Mouse (Mus musculus): ENCODE results near the gene Rftn1. TPM values are rescaled to one million over a fixed set of nuclear protein-coding genes. Genes with fewer than 3 reads are reported as not detected.

Gene Rftn1
- total and polyA plus RNA-seq, 3 experiments, result 52.5 to 80.6 (median 60.5) TPM

- TF ChIP-seq ELF1 (IDR thresholded peaks at IDR 0.05; ENCODE audit: low read depth, low read length), result no peak
- TF ChIP-seq ZKSCAN1 (IDR thresholded peaks at IDR 0.05; ENCODE audit: borderline replicate concordance, low read depth, low read length), result no peak
- TF ChIP-seq ETS1 (conservative IDR thresholded peaks at IDR 0.05; ENCODE audit: low read depth, low read length), result no peak
- H3K79me2 ChIP-seq (replicated peaks; ENCODE audit: control insufficient read depth, extremely low read depth, insufficient read depth, poor library complexity, severe bottlenecking), result no peaks in the 10 kb centered on the region
- peaks cover 0 to 13% of the 10 kb centered on the region in 2 experiments; a peak in 1 of 4 replicates for H3K4me1 ChIP-seq (ENCODE audit: control insufficient read depth in 1 of 2, insufficient read depth in 2 of 2)
- H3K4me2 ChIP-seq (ENCODE audit: insufficient read depth, low read depth, poor library complexity, severe bottlenecking), result no peak overlapping the region
- H3K27ac ChIP-seq (ENCODE audit: insufficient read depth, low read depth), result no peak overlapping the region
- dilution Hi-C loops (cut with MboI; ENCODE audit: extremely low pct_ligation_motif_present, extremely low pct_unique_long_range_greater_than_20kb, low sequenced_read_pairs), result no loop called here
- no peak overlapping the region for H3K9ac ChIP-seq (ENCODE audit: insufficient read depth, low read depth)
- no peak overlapping the region for H3K4me3 ChIP-seq (replicated peaks in 1 of 3; ENCODE audit: low read depth in 2 of 3, low read length in 2 of 3, poor library complexity in 1 of 3)
- H3K27me3 ChIP-seq (replicated peaks), result no peaks in the 10 kb centered on the region
- in situ Hi-C loops (cut with MboI; ENCODE audit: low pct_ligation_motif_present, low pct_unique_long_range_greater_than_20kb, low sequenced_read_pairs), result no loop called here
- peaks cover 7% of the 10 kb centered on the region for H3K9me3 ChIP-seq (replicated peaks; ENCODE audit: low read length)
- DNase-seq (ENCODE audit: extremely low read depth), result no peak
- peaks cover 41 to 86% of the 10 kb centered on the region in 2 experiments for H3K36me3 ChIP-seq (replicated peaks in 1 of 2; ENCODE audit: control insufficient read depth in 1 of 2, insufficient read depth in 1 of 2, low read length in 1 of 2)
Measured at GRCm38 (mm10) chr17:50033698-50034097, 156.8 kb downstream of the Rftn1 start.

- dilution Hi-C loops (cut with MboI; ENCODE audit: extremely low pct_ligation_motif_present, extremely low pct_unique_long_range_greater_than_20kb, low sequenced_read_pairs), result no loop called here
- H3K36me3 ChIP-seq (replicated peaks in 1 of 2; ENCODE audit: control insufficient read depth in 1 of 2, insufficient read depth in 1 of 2, low read length in 1 of 2), result peaks cover 36 to 81% of the 10 kb centered on the region in 2 experiments
- H3K27ac ChIP-seq (ENCODE audit: insufficient read depth, low read depth), result no peak overlapping the region
- H3K4me1 ChIP-seq (ENCODE audit: control insufficient read depth in 1 of 2, insufficient read depth in 2 of 2), result peaks cover under 1 to 27% of the 10 kb centered on the region in 2 experiments; a peak in 2 of 4 replicates
- no peaks in the 10 kb centered on the region for H3K79me2 ChIP-seq (replicated peaks; ENCODE audit: control insufficient read depth, extremely low read depth, insufficient read depth, poor library complexity, severe bottlenecking)
- H3K9ac ChIP-seq (ENCODE audit: insufficient read depth, low read depth), result no peak overlapping the region
- in situ Hi-C loops (cut with MboI; ENCODE audit: low pct_ligation_motif_present, low pct_unique_long_range_greater_than_20kb, low sequenced_read_pairs), result no loop called here
- TF ChIP-seq KAT2A (IDR thresholded peaks at IDR 0.05; ENCODE audit: insufficient replicate concordance, low read length) (no peak), TCF12 (IDR thresholded peaks at IDR 0.05; ENCODE audit: low read depth, low read length) (0 out of 2 replicates have a peak, but pooled peaks have one; percentile 21)
- H3K27me3 ChIP-seq (replicated peaks), result no peaks in the 10 kb centered on the region
- peaks cover 13% of the 10 kb centered on the region for H3K9me3 ChIP-seq (replicated peaks; ENCODE audit: low read length)
- no peak overlapping the region for H3K4me3 ChIP-seq (replicated peaks in 1 of 3; ENCODE audit: low read depth in 2 of 3, low read length in 2 of 3, poor library complexity in 1 of 3)
- no peak overlapping the region for H3K4me2 ChIP-seq (ENCODE audit: insufficient read depth, low read depth, poor library complexity, severe bottlenecking)
- DNase-seq (ENCODE audit: extremely low read depth), result no peak
Measured at GRCm38 (mm10) chr17:50031548-50032491, 158.7 kb downstream of the Rftn1 start.

- Histone ChIP-seq H3K27me3 (replicated peaks) (no peaks in the 10 kb centered on the region), H3K36me3 (replicated peaks in 1 of 2; ENCODE audit: control insufficient read depth in 1 of 2, insufficient read depth in 1 of 2, low read length in 1 of 2) (peaks cover 12 to 29% of the 10 kb centered on the region in 2 experiments), H3K4me3 (replicated peaks in 1 of 3; ENCODE audit: low read depth in 2 of 3, low read length in 2 of 3, poor library complexity in 1 of 3) (peak overlapping the region in 1 of 3 experiments; percentile 1), H3K79me2 (replicated peaks; ENCODE audit: control insufficient read depth, extremely low read depth, insufficient read depth, poor library complexity, severe bottlenecking) (no peaks in the 10 kb centered on the region), H3K27ac (ENCODE audit: insufficient read depth, low read depth) (peak overlapping the region; percentile 95), H3K4me1 (ENCODE audit: control insufficient read depth in 1 of 2, insufficient read depth in 2 of 2) (peaks cover 27 to 69% of the 10 kb centered on the region in 2 experiments), H3K9me3 (replicated peaks; ENCODE audit: low read length) (peaks cover 6% of the 10 kb centered on the region), H3K9ac (ENCODE audit: insufficient read depth, low read depth) (peak overlapping the region; percentile 23; the same call in 1 of the 2 replicates), H3K4me2 (ENCODE audit: insufficient read depth, low read depth, poor library complexity, severe bottlenecking) (peak overlapping the region; percentile 2)
- TF ChIP-seq MXI1 (IDR thresholded peaks at IDR 0.05; ENCODE audit: low read depth, low read length) (no peak), MAX (IDR thresholded peaks at IDR 0.05; ENCODE audit: low read length) (peak; percentile 41; the same call in 1 of the 2 replicates), SIN3A (IDR thresholded peaks at IDR 0.05; ENCODE audit: low read length) (no peak; the same call in 1 of the 2 replicates), ZNF384 (IDR thresholded peaks at IDR 0.05; ENCODE audit: low read depth, low read length) (no peak), USF1 (IDR thresholded peaks at IDR 0.05; ENCODE audit: low read depth, low read length) (peak; percentile 57), USF2 (conservative IDR thresholded peaks at IDR 0.05; ENCODE audit: low read depth, low read length) (0 out of 2 replicates have a peak, but pooled peaks have one; percentile 17), ZMIZ1 (IDR thresholded peaks at IDR 0.05; ENCODE audit: low read depth, low read length) (no peak), NELFE (IDR thresholded peaks at IDR 0.05; ENCODE audit: low read depth, low read length) (no peak; the same call in 1 of the 2 replicates), MYC (IDR thresholded peaks at IDR 0.05; ENCODE audit: low read depth, low read length) (0 out of 2 replicates have a peak, but pooled peaks have one; percentile 45), JUND (conservative IDR thresholded peaks at IDR 0.05; ENCODE audit: low read depth, low read length) (no peak), HCFC1 (IDR thresholded peaks at IDR 0.05; ENCODE audit: low read depth, low read length) (no peak; the same call in 1 of the 2 replicates)
- in situ Hi-C loops (cut with MboI; ENCODE audit: low pct_ligation_motif_present, low pct_unique_long_range_greater_than_20kb, low sequenced_read_pairs), result no loop called here
- dilution Hi-C loops (cut with MboI; ENCODE audit: extremely low pct_ligation_motif_present, extremely low pct_unique_long_range_greater_than_20kb, low sequenced_read_pairs), result no loop called here
- peak; percentile 63 for DNase-seq (ENCODE audit: extremely low read depth)
Measured at GRCm38 (mm10) chr17:50025651-50026050, 164.8 kb downstream of the Rftn1 start.
